15 mouse cellular contexts compared by ENCODE assay signal in the genomic region with DNA sequence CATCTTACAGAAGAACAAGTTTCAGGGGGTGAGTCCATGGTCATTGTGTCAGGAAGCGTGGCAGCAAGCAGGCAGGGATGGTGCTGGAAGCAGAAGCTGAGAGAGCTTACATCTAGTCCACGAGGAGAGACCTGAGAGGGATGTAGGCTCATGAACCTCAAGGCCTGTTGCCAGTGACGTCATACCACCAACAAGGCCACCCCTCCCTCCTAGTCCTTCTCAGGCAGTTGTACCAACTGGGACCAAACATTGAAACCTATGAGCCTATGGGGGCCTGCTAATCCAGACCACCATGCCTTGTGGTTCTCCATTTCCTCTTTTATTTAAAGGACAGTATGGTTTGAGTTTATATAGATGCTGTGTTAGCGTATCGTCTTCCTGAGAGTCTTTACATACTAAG.
"Had no signal": no experiment of that assay in that cellular context is flagged by ENCODE, and none has a peak within 500 bp of the region (broad histone marks: within the 10 kb centered on the region; RNA-seq: fewer than 3 reads in every experiment).

No protein-coding gene starts in this region.

- H3K27me3 ChIP-seq: limb, embryonic 13.5 days; liver, embryonic 12.5 days; liver, embryonic 15.5 days; lung, embryonic 15.5 days; midbrain, embryonic 13.5 days had no signal

- H3K9me3 ChIP-seq: limb, embryonic 13.5 days; liver, embryonic 12.5 days; liver, embryonic 15.5 days; lung, embryonic 15.5 days; midbrain, embryonic 13.5 days had no signal

- DNase-seq: kidney, adult 2 months; kidney, postnatal 14 days; kidney, postnatal 4 days; left cerebral cortex, postnatal 4 days; liver; lung, adult 18-20 months; lung, postnatal 10 days; lung, postnatal 4 days; thymus, adult 18-20 months; thymus, postnatal 36 days had no signal

- H3K4me1 ChIP-seq: limb, embryonic 13.5 days; liver, embryonic 12.5 days; liver, embryonic 15.5 days; lung, embryonic 15.5 days had no signal

- H3K9ac ChIP-seq: limb, embryonic 13.5 days; liver, embryonic 12.5 days; liver, embryonic 15.5 days; lung, embryonic 15.5 days; midbrain, embryonic 13.5 days had no signal

- H3K27ac ChIP-seq: limb, embryonic 13.5 days; liver, embryonic 12.5 days; liver, embryonic 15.5 days; lung, embryonic 15.5 days; midbrain, embryonic 13.5 days had no signal

- H3K4me2 ChIP-seq: limb, embryonic 13.5 days; liver, embryonic 12.5 days; liver, embryonic 15.5 days; lung, embryonic 15.5 days; midbrain, embryonic 13.5 days had no signal

- H3K36me3 ChIP-seq: liver, embryonic 12.5 days; liver, embryonic 15.5 days; midbrain, embryonic 13.5 days had no signal

- H3K4me3 ChIP-seq: limb, embryonic 13.5 days; liver, embryonic 12.5 days; liver, embryonic 15.5 days; lung, embryonic 15.5 days; midbrain, embryonic 13.5 days had no signal

- ATAC-seq: liver, embryonic 12.5 days; midbrain, embryonic 13.5 days had no signal
